Mouse (Mus musculus) kidney, adult 9 months (tissue): ENCODE results near the gene Otof.

ENCODE experiments used
- DNase-seq: peaks from one replicate; pipeline ENCODE4 v3.0.0; 2022

Gene Otof

DNA sequence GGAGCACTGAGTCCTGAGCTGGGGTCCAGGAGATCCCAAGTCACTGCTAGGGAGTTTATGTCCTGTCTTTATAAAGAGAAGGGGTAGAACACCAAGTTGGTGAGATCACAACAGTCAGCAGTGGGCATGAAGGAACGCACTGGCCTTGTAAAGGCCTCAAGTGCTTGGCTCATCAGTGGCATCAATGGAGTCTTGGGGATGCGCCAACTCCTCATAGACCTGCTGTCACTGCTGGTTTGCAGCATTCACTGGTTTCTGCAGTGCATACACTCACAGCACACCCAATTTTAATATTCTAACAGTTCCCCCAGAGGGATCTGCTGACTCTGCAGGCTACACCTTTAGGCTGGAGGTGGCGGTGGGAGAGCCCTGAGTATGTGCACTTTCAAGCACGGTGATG lies 38.6 kb downstream of the Otof start:
- DNase-seq: no peak

DNA sequence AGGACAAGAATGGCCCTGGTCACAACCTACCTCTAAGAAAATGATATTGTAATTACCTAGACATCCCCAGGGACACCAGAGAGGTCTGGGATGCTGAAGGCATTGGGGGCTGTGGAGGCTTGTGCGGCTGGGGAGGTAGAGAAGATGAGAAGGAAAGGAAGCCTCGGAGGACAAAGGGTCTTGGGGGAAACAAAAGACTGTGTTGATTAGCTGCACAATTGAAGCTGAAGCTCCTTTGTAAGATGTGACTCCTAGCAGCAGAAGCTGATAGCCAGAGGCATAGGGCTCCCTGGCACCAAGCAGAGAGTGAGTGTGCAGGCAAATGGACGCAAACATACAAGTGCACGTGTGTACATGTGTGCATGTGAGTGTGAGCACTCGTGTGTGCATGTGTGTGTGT lies 45.1 kb downstream of the Otof start:
- DNase-seq: no peak

DNA sequence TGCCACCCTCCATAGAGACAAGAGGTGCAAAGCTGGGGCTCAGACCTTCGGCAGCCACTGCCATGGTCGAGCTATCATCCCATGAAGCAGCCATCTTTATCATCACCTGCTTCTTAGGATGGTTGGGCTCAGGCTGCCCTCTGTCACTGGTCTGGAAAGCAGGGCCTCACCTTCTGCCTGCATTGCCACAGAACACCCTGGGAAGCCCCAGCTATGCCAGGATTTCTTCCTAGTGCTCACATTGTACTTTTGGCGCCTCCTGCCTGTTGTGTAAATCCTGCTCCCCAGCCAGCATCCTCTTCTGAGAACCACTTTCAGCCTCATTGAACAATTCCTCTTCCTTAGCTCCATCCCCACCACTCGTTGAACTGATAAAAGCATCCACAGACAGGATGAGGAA lies 45.9 kb downstream of the Otof start:
- no peak for DNase-seq

DNA sequence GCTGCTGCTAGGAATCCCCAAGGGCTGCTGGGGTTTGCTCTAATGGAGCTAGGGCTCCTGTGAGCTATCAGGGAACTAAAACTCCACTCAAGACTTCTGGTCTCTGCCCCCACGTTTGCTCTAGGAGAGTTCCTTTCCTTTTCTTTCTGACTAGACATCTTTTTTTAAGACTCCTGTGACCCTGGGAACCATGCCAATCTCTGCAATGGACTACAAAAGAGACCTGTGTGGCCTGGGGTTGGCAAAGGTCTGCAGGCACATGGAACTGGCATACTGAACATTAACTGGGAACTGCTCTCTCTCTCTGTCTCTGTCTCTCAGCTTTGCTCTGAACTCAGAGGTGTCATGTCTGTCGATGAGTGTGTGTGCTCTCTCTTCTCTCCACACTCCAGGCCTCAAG lies 46.4 kb downstream of the Otof start:
- DNase-seq: no peak

DNA sequence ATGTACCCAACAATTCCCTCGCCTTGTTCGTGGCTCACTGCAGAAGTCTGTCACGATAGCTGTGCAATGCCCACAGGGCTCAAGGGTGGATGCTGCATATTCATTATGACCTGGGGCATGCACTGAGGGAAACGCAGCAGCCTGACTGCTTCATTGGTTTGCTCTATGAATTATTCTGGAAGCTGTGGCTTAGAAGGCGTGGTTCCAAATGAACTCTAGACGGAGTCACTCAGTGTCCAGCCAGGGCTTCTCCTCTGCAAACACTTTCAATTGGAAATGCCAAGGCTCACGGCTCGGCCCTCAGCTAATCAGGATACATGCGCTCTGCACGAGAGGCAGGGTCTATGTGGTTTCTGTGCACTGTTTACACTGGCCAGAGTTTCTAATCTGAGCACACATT lies 50.2 kb downstream of the Otof start:
- peak; percentile 33 for DNase-seq

DNA sequence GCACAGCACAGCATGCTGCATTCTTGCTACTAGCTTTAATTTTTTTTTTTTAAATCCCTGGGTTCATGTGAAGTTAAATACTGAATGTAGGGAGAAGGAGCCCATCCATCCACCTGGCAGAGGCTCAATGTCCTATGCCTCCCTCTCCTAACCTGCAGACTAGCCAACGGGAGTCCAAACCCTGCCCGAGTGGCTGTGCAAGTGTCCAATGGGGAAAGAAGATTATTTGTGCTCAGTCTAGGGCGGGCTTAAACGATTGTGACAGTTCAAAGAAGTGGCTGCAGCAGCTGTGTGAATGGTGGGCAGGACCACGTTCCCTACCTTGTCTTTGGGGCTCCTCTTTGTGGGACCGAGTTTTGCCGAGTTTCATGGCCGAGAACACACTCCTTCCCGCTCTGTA lies 54.9 kb downstream of the Otof start:
- DNase-seq: no peak

DNA sequence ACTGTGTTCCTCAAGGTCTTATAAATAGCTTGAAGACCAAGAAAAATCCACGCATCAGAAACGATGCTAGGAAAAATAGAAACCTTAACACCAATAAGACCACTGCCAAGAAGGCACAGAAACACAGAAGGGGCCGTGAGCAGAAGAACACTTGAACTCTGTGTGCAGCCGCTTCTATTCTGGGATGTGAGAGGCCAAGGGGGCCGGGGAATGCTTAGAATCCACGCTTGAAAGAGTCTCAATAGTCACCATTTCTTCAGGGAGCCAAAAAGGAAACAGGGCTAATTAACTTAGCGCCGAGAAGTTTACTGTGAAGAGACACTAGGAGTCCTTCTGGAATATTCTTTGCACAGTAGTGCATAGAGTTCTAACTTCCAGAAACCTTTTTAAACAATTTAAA lies 60.6 kb downstream of the Otof start:
- DNase-seq: no peak

DNA sequence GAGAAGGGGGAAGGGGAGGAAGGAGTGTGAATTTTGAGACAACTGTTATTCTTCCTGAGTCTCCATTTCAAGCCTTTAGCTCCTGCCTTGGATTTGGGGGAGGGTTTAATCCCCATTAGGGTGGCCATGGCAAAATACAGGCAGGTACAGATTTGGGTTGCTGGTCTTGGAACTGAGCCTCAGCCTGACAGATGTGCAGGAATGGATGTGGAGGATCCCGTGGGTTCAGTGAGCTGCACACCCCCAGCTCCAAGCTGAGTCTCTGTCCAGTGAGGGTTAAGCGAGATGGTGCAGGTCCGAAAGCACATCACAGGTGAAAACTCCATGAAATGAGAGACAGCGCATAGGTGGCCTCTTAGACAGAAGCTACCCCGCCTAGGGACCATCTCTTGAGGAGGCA lies 61.2 kb downstream of the Otof start:
- no peak for DNase-seq

DNA sequence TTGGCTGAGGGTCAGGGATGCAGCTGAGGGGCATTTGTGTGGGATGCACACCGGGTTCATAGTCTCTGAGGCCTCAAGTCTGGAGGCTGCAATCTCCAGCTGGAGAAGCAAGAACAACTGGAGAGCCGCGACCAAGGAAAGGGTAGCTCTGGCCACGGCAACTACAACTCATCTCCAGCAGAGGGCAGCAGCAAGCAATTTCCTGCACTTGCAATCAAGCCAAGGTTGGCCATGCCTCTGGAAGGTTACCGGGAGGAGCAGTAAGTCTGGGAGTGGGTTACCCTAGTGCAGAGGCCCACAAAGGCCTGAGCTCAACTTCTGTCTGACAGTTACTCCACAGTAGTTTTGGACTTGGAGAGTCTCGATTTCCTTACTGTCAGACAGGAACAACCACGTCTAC lies 70.3 kb downstream of the Otof start:
- DNase-seq: peak; percentile 61

DNA sequence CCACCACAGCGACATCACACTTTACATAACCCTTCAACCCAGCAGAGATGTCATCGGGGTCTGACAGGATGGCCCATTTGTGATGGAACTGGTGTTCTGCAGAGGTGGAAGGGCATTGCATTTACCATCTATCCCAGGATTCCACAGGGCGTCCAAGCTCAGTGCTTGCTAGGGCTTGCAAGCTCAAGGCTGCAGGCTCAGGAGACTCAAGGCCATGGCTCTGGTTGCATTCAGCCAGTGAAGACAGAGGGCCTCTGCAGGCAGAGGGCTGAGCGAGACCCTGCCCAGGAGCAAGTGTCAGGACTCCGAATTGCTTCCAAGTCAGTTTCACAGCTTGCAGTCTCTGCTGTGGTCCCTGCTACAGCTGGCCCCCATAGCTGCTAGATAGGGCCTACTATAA lies 71.9 kb downstream of the Otof start:
- DNase-seq: no peak

DNA sequence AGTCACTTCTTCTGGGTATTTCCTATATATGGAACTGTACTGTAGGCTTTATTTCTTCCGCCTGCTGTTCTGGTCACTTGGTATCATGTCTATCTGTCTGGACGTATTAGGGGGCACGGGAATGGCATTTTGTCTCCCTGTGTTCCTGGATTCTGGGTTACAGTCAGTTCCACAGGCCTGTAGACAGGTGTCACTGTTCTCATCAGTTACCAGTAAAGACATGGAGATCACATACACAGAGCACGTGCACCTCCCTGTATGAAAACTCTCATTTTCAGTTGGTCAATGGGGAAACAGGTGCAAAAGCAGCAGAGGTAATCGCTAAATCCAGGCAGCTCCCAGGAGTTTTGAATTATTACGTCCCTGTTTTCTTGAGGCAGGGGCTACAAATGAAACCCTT lies 74.0 kb downstream of the Otof start:
- DNase-seq: no peak

DNA sequence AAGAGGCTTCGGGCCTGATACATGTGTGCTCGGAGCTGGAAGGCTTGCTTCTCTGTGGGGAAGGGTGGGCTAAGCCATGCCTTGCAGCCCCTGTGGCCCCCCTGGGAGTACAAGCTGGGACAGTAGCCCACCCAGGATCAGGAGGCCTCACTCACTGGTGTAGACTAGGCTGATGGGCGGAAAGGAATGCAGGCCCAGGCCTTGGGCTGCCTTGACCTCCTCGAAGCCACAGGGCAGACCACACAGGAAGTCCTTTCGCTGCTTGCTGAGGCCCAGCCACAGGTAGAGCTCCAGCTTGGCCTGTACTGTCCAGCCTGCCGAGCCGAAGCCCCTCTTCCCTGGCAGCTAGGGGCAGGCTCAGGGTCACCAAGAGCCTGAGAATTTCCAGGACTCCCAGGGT lies 78.9 kb downstream of the Otof start:
- no peak for DNase-seq

DNA sequence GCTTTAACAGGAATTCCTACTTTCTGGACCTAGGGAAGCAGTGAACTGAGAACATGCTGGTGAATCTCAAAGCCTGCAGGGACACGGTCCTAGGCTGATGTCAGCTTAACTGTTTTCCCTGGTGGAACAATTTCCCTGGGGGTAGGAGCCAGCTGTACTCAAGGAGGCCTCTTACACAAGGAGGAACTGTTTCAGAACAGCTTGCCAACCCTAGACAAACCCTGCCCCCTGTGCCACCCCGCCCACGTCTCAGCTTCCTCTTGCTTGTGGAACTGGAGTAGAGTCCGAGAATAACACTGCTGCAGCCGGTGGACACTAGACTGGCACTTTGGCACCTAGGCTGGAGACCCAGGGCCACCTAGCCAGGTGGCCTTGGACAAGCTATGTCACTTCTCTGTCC lies 92.3 kb downstream of the Otof start:
- DNase-seq: no peak

DNA sequence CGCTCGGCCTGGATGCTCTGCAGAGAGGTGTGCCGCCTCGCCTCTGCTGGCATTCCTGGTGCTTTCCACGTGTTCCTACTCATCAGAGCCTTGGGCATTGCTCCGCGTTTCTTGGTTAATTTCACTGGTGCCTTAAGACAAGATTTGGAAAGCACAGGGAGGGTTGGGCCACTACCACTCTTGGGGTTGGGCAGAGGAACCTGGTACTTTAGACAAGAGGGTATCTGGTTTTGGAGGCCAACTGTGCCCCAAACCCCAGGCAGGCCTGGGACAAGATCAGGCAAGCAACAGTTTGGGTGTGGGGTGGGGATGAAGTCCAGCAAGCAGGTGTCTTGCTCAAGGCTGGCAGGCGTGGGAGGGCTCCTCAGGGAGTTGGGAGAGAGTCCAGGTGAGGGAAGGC lies 94.3 kb downstream of the Otof start:
- no peak for DNase-seq

DNA sequence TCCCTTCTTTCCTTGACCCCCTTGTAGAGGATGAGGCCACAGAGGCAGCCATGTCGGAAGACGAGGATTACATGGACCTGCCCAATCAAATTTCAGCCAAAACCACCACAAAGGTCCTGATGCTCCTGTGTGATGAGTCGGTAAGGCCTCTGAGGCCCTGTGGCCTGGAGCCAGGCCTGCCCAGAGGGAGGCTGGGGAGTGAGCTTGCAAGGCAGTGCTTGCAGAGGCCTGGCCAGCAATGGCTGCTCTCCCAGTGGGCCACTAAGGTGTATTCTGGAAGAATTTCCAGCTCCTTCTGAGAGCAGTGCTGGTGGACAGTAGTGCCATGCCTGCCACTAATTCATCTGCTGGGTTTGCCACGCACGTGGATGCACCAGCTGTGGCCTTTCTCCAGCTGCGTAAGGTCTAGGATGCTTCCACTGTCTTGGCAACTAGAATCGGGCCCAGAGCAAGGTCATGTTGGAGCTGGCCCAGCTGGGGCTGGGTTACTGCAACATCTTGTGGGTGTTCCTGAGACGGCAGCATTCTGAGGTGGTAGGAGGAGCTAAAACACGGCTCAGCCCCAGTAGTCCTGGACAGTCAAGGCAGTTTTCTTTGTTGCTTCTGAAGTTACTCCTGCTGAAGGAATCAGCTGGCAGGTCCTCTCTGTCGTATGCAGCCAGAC lies 103.2 kb downstream of the Otof start:
- no peak for DNase-seq

DNA sequence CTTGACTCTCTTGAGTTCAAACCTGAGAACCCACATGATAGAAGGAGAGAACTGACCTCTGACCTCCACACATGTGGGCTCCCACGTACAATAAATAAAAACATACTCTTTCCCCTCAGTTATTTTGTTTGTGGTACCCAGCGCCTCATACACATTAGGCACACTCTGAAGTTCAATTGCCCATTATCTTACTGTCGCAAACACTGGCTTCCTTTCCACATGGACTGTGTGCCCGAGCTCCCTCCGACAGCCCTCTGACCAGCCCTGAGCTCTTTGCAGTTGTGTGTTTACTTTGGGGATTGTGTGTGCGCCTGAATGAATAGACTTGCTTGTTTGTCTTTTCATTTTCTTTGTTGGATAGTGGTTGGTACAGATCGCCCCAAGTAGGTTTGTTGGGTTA lies 105.1 kb downstream of the Otof start:
- DNase-seq: no peak

DNA sequence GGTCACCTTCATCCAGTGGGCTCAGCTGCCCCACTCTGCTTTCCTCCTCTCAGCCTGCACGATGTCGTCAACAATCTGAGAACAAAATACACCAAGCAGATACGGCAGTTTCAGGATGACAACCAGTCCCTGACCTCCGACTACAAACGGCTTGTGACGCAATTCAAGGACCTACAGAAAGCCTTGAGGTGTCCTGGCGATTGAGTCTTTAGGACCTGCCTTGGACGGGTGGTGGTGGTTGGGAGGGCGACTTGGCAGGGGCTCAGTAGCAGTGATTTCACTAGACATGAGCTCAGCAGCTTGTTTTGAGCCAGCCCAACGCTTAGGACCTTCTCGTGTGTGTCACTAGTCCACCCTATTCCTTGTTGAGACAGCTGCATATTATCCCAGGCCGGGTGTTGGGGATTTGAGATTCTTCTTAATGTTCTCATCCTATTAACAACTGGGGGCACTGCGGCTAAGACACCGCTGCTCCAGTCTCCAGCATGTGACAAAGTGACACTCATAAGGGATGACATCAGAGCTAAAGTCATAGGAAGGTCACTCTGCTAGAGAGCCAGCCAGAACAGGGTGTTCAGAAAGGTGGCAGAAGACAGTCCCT lies 106.1 kb downstream of the Otof start:
- DNase-seq: no peak

DNA sequence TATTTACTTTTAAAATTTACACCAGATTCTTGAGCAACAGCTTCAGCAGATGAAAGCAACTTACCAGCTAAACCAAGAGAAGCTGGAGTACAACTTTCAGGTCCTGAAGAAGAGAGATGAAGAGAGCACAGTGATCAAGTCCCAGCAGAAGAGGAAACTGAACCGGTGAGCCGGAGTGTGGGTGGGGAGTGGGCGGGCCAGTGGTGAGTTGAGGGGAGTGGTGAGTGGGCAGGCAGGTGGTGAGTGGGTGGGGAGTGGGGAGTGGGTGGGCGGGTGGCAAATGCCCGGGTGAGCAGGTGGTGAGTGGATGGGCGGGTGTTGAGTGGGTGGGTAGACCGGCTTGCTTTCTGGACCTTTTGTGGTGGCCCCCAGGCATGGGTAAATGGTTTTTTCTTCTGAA lies 106.6 kb downstream of the Otof start:
- no peak for DNase-seq

DNA sequence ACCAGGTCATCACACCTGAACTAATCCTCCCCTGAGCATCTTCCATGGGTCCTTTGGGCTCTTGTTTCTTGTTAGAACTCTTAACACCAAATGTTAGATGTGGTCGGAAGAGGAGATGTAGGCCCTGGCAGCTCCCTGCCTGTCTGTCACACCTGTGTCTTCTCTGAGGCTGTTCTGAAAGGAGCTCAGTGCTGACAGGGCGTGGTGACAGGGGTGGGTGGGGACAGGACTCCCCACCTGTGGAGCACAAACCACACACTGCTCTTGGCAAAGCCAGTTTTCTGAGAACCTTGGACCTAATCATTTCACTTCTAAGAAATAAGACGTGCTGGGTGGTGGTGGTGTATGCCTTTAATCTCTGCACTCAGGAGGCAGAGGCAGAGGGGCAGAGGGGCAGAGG lies 108.1 kb downstream of the Otof start:
- no peak for DNase-seq

DNA sequence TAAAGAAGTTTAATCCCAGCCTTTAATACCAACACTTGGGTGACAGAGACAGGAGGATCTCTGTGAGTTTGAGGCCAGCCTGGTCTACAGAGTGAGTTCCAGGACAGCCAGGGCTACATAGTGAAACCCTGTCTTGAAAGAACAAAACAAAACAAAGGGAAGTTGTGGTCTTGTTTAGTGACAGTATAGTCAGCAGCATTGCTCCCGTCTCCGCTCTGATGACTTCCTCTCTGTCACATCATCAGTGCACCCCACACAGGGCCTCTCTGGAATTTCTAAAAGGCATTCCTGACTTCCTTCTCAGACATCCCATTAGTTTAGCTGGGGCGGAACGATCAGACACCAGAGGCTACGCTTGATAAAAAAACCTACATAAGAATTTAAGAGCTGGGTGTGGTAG lies 117.8 kb downstream of the Otof start:
- DNase-seq: no peak

DNA sequence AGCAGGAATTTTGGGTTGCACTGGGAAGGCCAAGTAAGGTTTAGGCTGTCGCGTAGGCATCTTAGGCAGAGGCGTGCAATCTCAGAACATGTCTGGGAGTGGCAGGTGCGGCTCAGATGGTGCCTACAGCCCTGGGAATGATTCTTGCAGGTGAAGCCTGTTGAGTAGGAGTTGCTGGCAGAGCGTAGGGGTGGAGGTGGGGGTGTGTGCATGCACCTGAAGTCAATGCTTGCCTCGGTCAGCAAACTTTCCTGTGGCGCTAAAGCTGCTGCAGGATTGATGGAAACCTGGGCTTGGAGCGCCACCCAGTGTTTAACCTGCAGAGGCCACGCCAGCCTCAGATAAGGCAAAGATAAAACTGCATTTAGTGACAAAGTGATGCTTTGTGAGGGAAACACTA lies 118.6 kb downstream of the Otof start:
- DNase-seq: peak; percentile 56

DNA sequence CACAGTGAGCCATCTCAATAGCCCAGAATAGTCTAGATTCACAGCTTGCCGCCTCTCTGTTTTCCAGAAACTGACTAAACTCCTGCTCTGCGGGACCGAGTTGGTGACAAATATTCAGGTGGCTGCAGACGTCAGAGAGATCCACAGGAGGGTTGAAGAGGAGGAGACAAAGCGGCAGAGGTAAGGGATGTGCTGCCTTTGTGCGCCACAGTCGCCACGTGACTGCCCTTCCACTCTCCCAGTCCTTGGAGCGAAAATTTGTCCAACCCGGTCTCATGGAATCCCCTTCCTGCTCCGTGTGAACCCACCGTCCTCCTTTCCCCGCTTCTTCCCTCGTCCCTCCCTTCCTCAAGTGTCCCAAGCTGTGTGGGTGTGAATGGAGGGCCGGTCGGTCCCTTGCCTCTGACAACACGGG lies 119.1 kb downstream of the Otof start:
- DNase-seq: no peak

DNA sequence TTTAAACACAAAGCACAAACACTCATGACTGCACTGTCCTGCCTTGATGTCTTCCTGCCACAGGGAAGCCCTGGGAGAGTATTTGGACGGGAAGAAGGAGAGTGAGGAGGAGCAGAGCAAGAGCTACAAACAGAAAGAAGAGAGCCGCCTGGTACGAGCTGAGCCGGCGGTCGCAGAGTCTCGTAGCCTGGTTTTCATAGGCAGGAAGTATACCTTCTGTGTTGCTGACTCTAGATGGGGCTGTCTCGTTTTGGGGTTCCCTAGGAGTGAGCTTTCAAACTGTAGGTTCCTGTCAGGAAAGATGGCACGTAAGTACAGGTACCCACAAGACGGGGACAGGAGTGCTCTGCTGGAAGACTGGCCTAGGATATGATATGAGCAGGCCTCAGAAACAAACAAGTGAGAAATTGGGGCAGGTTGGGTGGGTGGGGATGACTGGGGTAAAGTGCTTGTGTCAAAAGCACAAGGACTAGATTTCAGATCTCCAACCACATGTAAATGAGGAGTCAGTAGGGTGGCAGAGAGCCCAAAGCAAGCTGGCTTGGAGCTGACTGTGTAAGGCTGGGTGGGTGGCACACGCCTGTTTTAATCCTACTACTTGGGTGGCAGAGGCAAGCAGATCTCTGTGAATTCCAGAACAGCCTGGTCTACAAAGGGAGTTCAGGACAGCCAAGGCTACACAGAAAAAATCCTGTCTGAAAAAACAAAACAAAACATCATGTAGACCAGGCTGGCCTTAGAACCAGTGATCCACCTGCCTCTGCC lies 119.9 kb downstream of the Otof start:
- no peak for DNase-seq

DNA sequence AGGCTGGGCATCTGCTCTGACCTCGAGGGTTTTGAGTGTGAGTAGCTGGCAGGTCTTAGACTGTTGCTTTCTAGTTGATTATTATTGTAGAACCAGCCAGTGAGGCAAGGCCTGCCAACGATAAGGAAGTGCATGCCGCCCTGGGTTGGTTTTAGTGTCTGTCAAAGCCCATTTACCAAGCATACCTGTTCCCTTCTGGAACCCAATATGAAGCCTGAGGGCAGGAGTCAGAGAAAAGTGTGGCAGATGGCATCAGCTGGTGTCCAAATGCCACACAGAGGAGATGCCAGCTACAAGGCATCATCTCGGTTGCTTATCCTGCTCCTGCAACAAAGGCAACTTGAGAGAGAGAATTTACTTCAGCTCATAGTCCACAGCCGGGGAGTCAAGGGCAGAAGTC lies 120.9 kb downstream of the Otof start:
- DNase-seq: no peak
